Mouse (Mus musculus) kidney, postnatal 4 days (tissue): ENCODE measurements around the gene Gm49380.
A peak's percentile ranks its signal among the peaks of the same experiment; 100 is the strongest.

Experiments used
- DNase-seq, 2 experiments: peaks; one replicate each; pipeline ENCODE4 v3.0.0; 2021; ENCODE audit warnings: mixed read lengths in 2 of 2

Gm49380 gene

GRCm38 (mm10) chr9:44074395-44075275, 38.7 kb downstream of the Gm49380 start:
- DNase-seq, result peak in 1 of 2 experiments; percentile 63

- DNase-seq, result no peak
Observed at GRCm38 (mm10) chr9:44073115-44073514, 40.2 kb downstream of the Gm49380 start.

- peak in 1 of 2 experiments; percentile 13 for DNase-seq
Observed at GRCm38 (mm10) chr9:44072599-44072915, 40.7 kb downstream of the Gm49380 start.

- DNase-seq, result peak in 1 of 2 experiments; percentile 36
Observed at GRCm38 (mm10) chr9:44071914-44072598, 41.2 kb downstream of the Gm49380 start.

GRCm38 (mm10) chr9:44070844-44071231, 42.5 kb downstream of the Gm49380 start:
- peak in 1 of 2 experiments; percentile 15 for DNase-seq

- DNase-seq, result peak in 1 of 2 experiments; percentile 3
Observed at GRCm38 (mm10) chr9:44070113-44070843, 43.0 kb downstream of the Gm49380 start.

- DNase-seq, result peak in 1 of 2 experiments; percentile 1
Observed at GRCm38 (mm10) chr9:44069252-44069651, 44.0 kb downstream of the Gm49380 start.

- peak in 1 of 2 experiments; percentile 3 for DNase-seq
Observed at GRCm38 (mm10) chr9:44067960-44068330, 45.4 kb downstream of the Gm49380 start.

GRCm38 (mm10) chr9:44067241-44067959, 45.9 kb downstream of the Gm49380 start:
- DNase-seq, result no peak

GRCm38 (mm10) chr9:44066785-44067225, 46.5 kb downstream of the Gm49380 start, which contains the start of gene Usp2:
Gene Usp2, plus strand, starts transcription at chr9:44067021.
- DNase-seq, result peak; percentile 99

- DNase-seq, result no peak
Observed at GRCm38 (mm10) chr9:44065177-44065576, 48.1 kb downstream of the Gm49380 start.

- DNase-seq, result no peak
Observed at GRCm38 (mm10) chr9:44058606-44059005, 54.7 kb downstream of the Gm49380 start.

GRCm38 (mm10) chr9:44053936-44054335, 59.4 kb downstream of the Gm49380 start:
- DNase-seq, result no peak

GRCm38 (mm10) chr9:44052855-44053254, 60.4 kb downstream of the Gm49380 start:
- DNase-seq, result no peak

GRCm38 (mm10) chr9:44049381-44050165, 63.7 kb downstream of the Gm49380 start:
- DNase-seq, result no peak

- DNase-seq, result no peak
Observed at GRCm38 (mm10) chr9:44048541-44049380, 64.5 kb downstream of the Gm49380 start.

GRCm38 (mm10) chr9:44047571-44048490, 65.5 kb downstream of the Gm49380 start:
- no peak for DNase-seq

- DNase-seq, result no peak
Observed at GRCm38 (mm10) chr9:44047071-44047470, 66.2 kb downstream of the Gm49380 start.

- DNase-seq, result no peak
Observed at GRCm38 (mm10) chr9:44046426-44046825, 66.9 kb downstream of the Gm49380 start.

- no peak for DNase-seq
Observed at GRCm38 (mm10) chr9:44045884-44046272, 67.4 kb downstream of the Gm49380 start.
